Comparison of ENCODE assay signal across 23 mouse cellular contexts in the genomic region with DNA sequence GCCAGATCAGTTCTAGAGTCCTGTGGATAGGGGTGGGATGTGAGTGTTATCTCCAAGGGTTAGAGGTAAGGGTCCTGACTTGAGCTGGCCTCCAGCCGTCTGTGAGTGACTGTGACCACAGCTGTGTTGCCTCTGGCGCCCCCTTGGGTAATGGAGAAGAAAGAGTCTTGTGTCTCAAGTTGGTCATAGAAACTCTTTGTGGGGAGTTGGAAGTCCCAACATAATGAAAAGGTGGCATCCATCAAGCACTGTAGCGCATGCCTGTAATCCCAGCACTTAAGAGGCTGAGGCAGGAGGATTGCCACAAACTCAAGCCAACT. TPM values are rescaled to one million over a fixed set of nuclear protein-coding genes. Genes with fewer than 3 reads are reported as not detected.
DNase-seq lines count a peak whose midpoint lies in the region; ATAC-seq and TF ChIP-seq lines count a peak whose summit lies in the region.
"Had no signal": no experiment of that assay in that cellular context is flagged by ENCODE, and none has a peak within 500 bp of the region (broad histone marks: within the 10 kb centered on the region; RNA-seq: fewer than 3 reads in every experiment).

No protein-coding gene starts in this region.

- in situ Hi-C loops in Patski (cut with MboI; ENCODE audit: low pct_unique_long_range_greater_than_20kb) = loop anchor here (10.0 kb wide), 1 partner anchor 58 kb away; no protein-coding TSS in a partner anchor

- H3K9me3 ChIP-seq in intestine, postnatal 0 days (ENCODE audit: control insufficient read depth) = no peaks in the 10 kb centered on the region
- no peaks in the 10 kb centered on the region for H3K9me3 ChIP-seq in intestine, embryonic 15.5 days
- H3K9me3 ChIP-seq: embryonic facial prominence, embryonic 15.5 days; forebrain, embryonic 10.5 days; G1E; heart, embryonic 12.5 days; limb, embryonic 13.5 days; lung, embryonic 15.5 days; neural tube, embryonic 12.5 days had no signal

- 0 out of 2 replicates have a peak overlapping the region, but pooled peaks have one; percentile 78 for H3K27ac ChIP-seq in intestine, postnatal 0 days (ENCODE audit: low read depth, low read length)
- H3K27ac ChIP-seq in intestine, embryonic 15.5 days = no peak overlapping the region
- no peak overlapping the region for H3K27ac ChIP-seq in thymus, adult 2 months (ENCODE audit: control insufficient read depth, insufficient read depth, low read length)
- H3K27ac ChIP-seq: embryonic facial prominence, embryonic 15.5 days; forebrain, embryonic 10.5 days; hindbrain, postnatal 0 days; limb, embryonic 13.5 days; lung, embryonic 15.5 days; neural tube, embryonic 12.5 days had no signal

- H3K4me1 ChIP-seq in intestine, postnatal 0 days (replicated peaks; ENCODE audit: control insufficient read depth, insufficient read depth, low read length) = peaks cover 26% of the 10 kb centered on the region
- peaks cover 30% of the 10 kb centered on the region for H3K4me1 ChIP-seq in intestine, embryonic 15.5 days (replicated peaks)
- peaks cover 18% of the 10 kb centered on the region for H3K4me1 ChIP-seq in thymus, adult 2 months (replicated peaks; ENCODE audit: control insufficient read depth, insufficient read depth, low read length)

- no peak for DNase-seq in thymus, adult 2 months
- DNase-seq in thymus, postnatal 36 days = no peak
- DNase-seq in Patski (ENCODE audit: low read depth, low spot score) = no peak
- DNase-seq in spleen, postnatal 10 days (ENCODE audit: low spot score in 2 of 2) = no peak
- no peak for DNase-seq in embryo, embryonic 10 days (ENCODE audit: low spot score)
- DNase-seq: gastrocnemius, postnatal 25 days; kidney, adult 9 months; right cerebral cortex, postnatal 25 days had no signal

- 59% methylated on average over 3 of the region's 3 CpGs for WGBS in intestine, postnatal 0 days
- 64% methylated on average over 3 of the region's 3 CpGs for WGBS in intestine, embryonic 15.5 days
- 75% methylated on average over 3 of the region's 3 CpGs for WGBS in thymus, adult 2 months

- no peak overlapping the region for H3K9ac ChIP-seq in intestine, postnatal 0 days (ENCODE audit: low read depth, low read length)
- H3K9ac ChIP-seq in intestine, embryonic 15.5 days = no peak overlapping the region
- H3K9ac ChIP-seq: embryonic facial prominence, embryonic 15.5 days; heart, embryonic 12.5 days; limb, embryonic 13.5 days; lung, embryonic 15.5 days; neural tube, embryonic 12.5 days had no signal

- H3K36me3 ChIP-seq in intestine, postnatal 0 days (ENCODE audit: control insufficient read depth, insufficient read depth) = 0 out of 2 replicates have a peak, but pooled peaks cover 5% of the 10 kb centered on the region
- no peaks in the 10 kb centered on the region for H3K36me3 ChIP-seq in intestine, embryonic 15.5 days
- H3K36me3 ChIP-seq in thymus, adult 2 months (ENCODE audit: control insufficient read depth, insufficient read depth, low read length) = no peaks in the 10 kb centered on the region
- H3K36me3 ChIP-seq: embryonic facial prominence, embryonic 15.5 days; forebrain, embryonic 10.5 days; G1E; heart, embryonic 12.5 days; limb, embryonic 13.5 days; lung, embryonic 15.5 days; neural tube, embryonic 12.5 days had no signal

- CTCF ChIA-PET in Patski (lab: Charles Lee) = interaction anchor here (1.5 kb wide), 1 partner anchor 55 kb away, joined by 5 read pairs; no protein-coding TSS in a partner anchor

- no peak overlapping the region for H3K4me3 ChIP-seq in intestine, postnatal 0 days (ENCODE audit: low read depth, low read length)
- H3K4me3 ChIP-seq in intestine, embryonic 15.5 days (replicated peaks) = no peak overlapping the region
- H3K4me3 ChIP-seq in thymus, adult 2 months (ENCODE audit: control insufficient read depth, insufficient read depth, low read length) = no peak overlapping the region
- H3K4me3 ChIP-seq: embryonic facial prominence, embryonic 15.5 days; forebrain, embryonic 10.5 days; heart, embryonic 12.5 days; limb, embryonic 13.5 days; lung, embryonic 15.5 days; neural tube, embryonic 12.5 days had no signal

- POLR2A ChIA-PET in Patski (lab: Charles Lee) = no interaction called here

- no peak overlapping the region for H3K4me2 ChIP-seq in intestine, postnatal 0 days (replicated peaks; ENCODE audit: low read depth)
- no peak overlapping the region for H3K4me2 ChIP-seq in intestine, embryonic 15.5 days (replicated peaks)
- H3K4me2 ChIP-seq: embryonic facial prominence, embryonic 15.5 days; heart, embryonic 12.5 days; limb, embryonic 13.5 days; lung, embryonic 15.5 days; midbrain, embryonic 11.5 days; neural tube, embryonic 12.5 days had no signal

- ATAC-seq in intestine, postnatal 0 days = no peak
- ATAC-seq in intestine, embryonic 15.5 days = no peak
- no peak for ATAC-seq in Patski
- peak; percentile 49 for ATAC-seq in megakaryocyte progenitor cell, adult 5-6 weeks (replicated peaks; ENCODE audit: poor library complexity)
- ATAC-seq: hindbrain, postnatal 0 days had no signal

- peak; percentile 44 for TF ChIP-seq CTCF in intestine, postnatal 0 days (IDR thresholded peaks at IDR 0.05; ENCODE audit: low read depth)
- peak; percentile 34 for TF ChIP-seq CTCF in thymus, adult 2 months (IDR thresholded peaks at IDR 0.05; ENCODE audit: borderline replicate concordance, control insufficient read depth, extremely low read depth, insufficient read depth, low read length, poor library complexity)
- TF ChIP-seq CTCF in Patski (IDR thresholded peaks at IDR 0.05) = peak; percentile 42

- H3K27me3 ChIP-seq in intestine, postnatal 0 days (replicated peaks; ENCODE audit: control insufficient read depth, insufficient read depth, low read length) = no peaks in the 10 kb centered on the region
- peaks cover 4% of the 10 kb centered on the region; the same call in 1 of the 2 replicates for H3K27me3 ChIP-seq in intestine, embryonic 15.5 days (replicated peaks)
- H3K27me3 ChIP-seq in thymus, adult 2 months (ENCODE audit: control insufficient read depth, insufficient read depth, low read length) = no peaks in the 10 kb centered on the region; the same call in 1 of the 2 replicates
- no peaks in the 10 kb centered on the region for H3K27me3 ChIP-seq in Patski
- H3K27me3 ChIP-seq: embryonic facial prominence, embryonic 15.5 days; lung, embryonic 15.5 days had no signal

- TF ChIP-seq POLR2A in thymus, adult 2 months (IDR thresholded peaks at IDR 0.05; ENCODE audit: control insufficient read depth, extremely low read depth, insufficient read depth, low read length, poor library complexity) = no peak

RNA-seq across cellular contexts. Expression of gene Gpr157, which starts 5.4 kb away (rescaled TPM):
- polyA plus RNA-seq in intestine, postnatal 0 days (2015; fragmentation: Nextera tagmentation; extraction: Ambion mirVana) = 2.5 and 3.2 TPM in 2 replicates
- 1.3 and 1.5 TPM in 2 replicates for polyA plus RNA-seq in intestine, embryonic 15.5 days (2015; fragmentation: Nextera tagmentation; extraction: Ambion mirVana)
- 7.4 TPM in 2 replicates for polyA plus RNA-seq in thymus, adult 2 months (2012; rRNA removed)
- 0.50 TPM for polyA plus RNA-seq in Patski (2021)
- 0.89 and 1.6 TPM in 2 replicates for total RNA-seq in megakaryocyte progenitor cell, adult 5-6 weeks (2015)
- 1.7 and 1.9 TPM in 2 replicates for total RNA-seq in megakaryocyte progenitor cell, adult 5-6 weeks (2017)

RNA-seq across cellular contexts. Expression of gene Slc2a5, which starts 26.5 kb away (rescaled TPM):
- polyA plus RNA-seq in intestine, postnatal 0 days (2015; fragmentation: Nextera tagmentation; extraction: Ambion mirVana) = 23.8 and 26.9 TPM in 2 replicates
- 2.2 TPM in 2 replicates for polyA plus RNA-seq in intestine, embryonic 15.5 days (2015; fragmentation: Nextera tagmentation; extraction: Ambion mirVana)
- 1.2 and 2.1 TPM in 2 replicates for polyA plus RNA-seq in thymus, adult 2 months (2012; rRNA removed)
- not detected for polyA plus RNA-seq in Patski (2021)
- not detected in 2 replicates for total RNA-seq in megakaryocyte progenitor cell, adult 5-6 weeks (2015)
- not detected in 2 replicates for total RNA-seq in megakaryocyte progenitor cell, adult 5-6 weeks (2017)
- polyA plus RNA-seq: G1E had no signal

RNA-seq across cellular contexts. Expression of gene Slc2a7, which starts 56.2 kb away (rescaled TPM):
- polyA plus RNA-seq in intestine, postnatal 0 days (2015; fragmentation: Nextera tagmentation; extraction: Ambion mirVana) = 7.0 and 8.2 TPM in 2 replicates
- polyA plus RNA-seq in intestine, embryonic 15.5 days (2015; fragmentation: Nextera tagmentation; extraction: Ambion mirVana) = 0.30 and 0.63 TPM in 2 replicates
- 0.05 TPM in 1 of 2 replicates, not detected in the other for polyA plus RNA-seq in thymus, adult 2 months (2012; rRNA removed)
- polyA plus RNA-seq in Patski (2021) = not detected
- 0.25 TPM in 1 of 2 replicates, not detected in the other for total RNA-seq in megakaryocyte progenitor cell, adult 5-6 weeks (2015)
- total RNA-seq in megakaryocyte progenitor cell, adult 5-6 weeks (2017) = not detected in 2 replicates
- total RNA-seq: adrenal gland, adult 2 months; gastrocnemius, postnatal 25 days; heart, postnatal 36 days; hindbrain, postnatal 0 days; monocyte, adult 5-6 weeks had no signal
- polyA plus RNA-seq: adrenal gland, adult 2 months; embryonic facial prominence, embryonic 15.5 days; forebrain, embryonic 10.5 days; G1E; heart, embryonic 12.5 days; hindbrain, postnatal 0 days; limb, embryonic 13.5 days; lung, embryonic 15.5 days; midbrain, embryonic 11.5 days; neural tube, embryonic 12.5 days had no signal
